Mouse (Mus musculus): ENCODE results near the gene Actl6b. TPM values are rescaled to one million over a fixed set of nuclear protein-coding genes. Genes with fewer than 3 reads are reported as not detected.

Actl6b gene
- polyA plus RNA-seq, 1 experiment from 2014 or later, result 5.2 TPM

Small RNAs within 50 kb of the gene (microRNA-seq; reads per million reads assigned to microRNA genes)
- 1.3 reads per million for gene Mir6418 (ENCODE audit: borderline number of aligned reads)

Other genes with a start within 250 kb of the Actl6b start
- gene Srrt, start 245.8 kb upstream of the Actl6b start, polyA plus RNA-seq (2014; fragmentation: Nextera tagmentation; extraction: Ambion mirVana), result 101 and 105 TPM in 2 replicates
- 72.3 and 88.9 TPM in 2 replicates for gene Trip6, start 239.1 kb upstream of the Actl6b start, polyA plus RNA-seq (2014; fragmentation: Nextera tagmentation; extraction: Ambion mirVana)
- gene Slc12a9, start 219.9 kb upstream of the Actl6b start, polyA plus RNA-seq (2014; fragmentation: Nextera tagmentation; extraction: Ambion mirVana), result 8.6 and 8.8 TPM in 2 replicates
- gene Ephb4, start 203.4 kb upstream of the Actl6b start, polyA plus RNA-seq (2014; fragmentation: Nextera tagmentation; extraction: Ambion mirVana), result 57.7 and 68.1 TPM in 2 replicates
- gene Zan, start 76.5 kb upstream of the Actl6b start, polyA plus RNA-seq (2014; fragmentation: Nextera tagmentation; extraction: Ambion mirVana), result 0.21 and 0.26 TPM in 2 replicates
- 49.8 and 52.0 TPM in 2 replicates for gene Pop7, start 51.0 kb upstream of the Actl6b start, polyA plus RNA-seq (2014; fragmentation: Nextera tagmentation; extraction: Ambion mirVana)
- gene Gigyf1, start 35.0 kb upstream of the Actl6b start, polyA plus RNA-seq (2014; fragmentation: Nextera tagmentation; extraction: Ambion mirVana), result 8.9 and 9.4 TPM in 2 replicates
- 0.30 TPM in 1 of 2 replicates, not detected in the other for gene Epo, start 20.3 kb upstream of the Actl6b start, polyA plus RNA-seq (2014; fragmentation: Nextera tagmentation; extraction: Ambion mirVana)
- 430 and 472 TPM in 2 replicates for gene Gnb2, start 20.0 kb upstream of the Actl6b start, polyA plus RNA-seq (2014; fragmentation: Nextera tagmentation; extraction: Ambion mirVana)
- gene Tfr2, start 16.3 kb downstream of the Actl6b start, polyA plus RNA-seq (2014; fragmentation: Nextera tagmentation; extraction: Ambion mirVana), result 1.1 and 1.3 TPM in 2 replicates
- 43.0 and 45.6 TPM in 2 replicates for gene Mospd3, start 47.5 kb downstream of the Actl6b start, polyA plus RNA-seq (2014; fragmentation: Nextera tagmentation; extraction: Ambion mirVana)
- 242 and 292 TPM in 2 replicates for gene Pcolce, start 60.3 kb downstream of the Actl6b start, polyA plus RNA-seq (2014; fragmentation: Nextera tagmentation; extraction: Ambion mirVana)
- 0.10 and 0.25 TPM in 2 replicates for gene Fbxo24, start 75.5 kb downstream of the Actl6b start, polyA plus RNA-seq (2014; fragmentation: Nextera tagmentation; extraction: Ambion mirVana)
- 36.5 and 40.1 TPM in 2 replicates for gene Lrch4, start 75.6 kb downstream of the Actl6b start, polyA plus RNA-seq (2014; fragmentation: Nextera tagmentation; extraction: Ambion mirVana)
- 6.4 and 6.6 TPM in 2 replicates for gene Gm20605, start 75.7 kb downstream of the Actl6b start, polyA plus RNA-seq (2014; fragmentation: Nextera tagmentation; extraction: Ambion mirVana)
- 6.3 and 7.2 TPM in 2 replicates for gene Sap25, start 87.8 kb downstream of the Actl6b start, polyA plus RNA-seq (2014; fragmentation: Nextera tagmentation; extraction: Ambion mirVana)
- 0.14 and 0.21 TPM in 2 replicates for gene Irs3, start 92.2 kb downstream of the Actl6b start, polyA plus RNA-seq (2014; fragmentation: Nextera tagmentation; extraction: Ambion mirVana)
- gene Agfg2, start 131.2 kb downstream of the Actl6b start, polyA plus RNA-seq (2014; fragmentation: Nextera tagmentation; extraction: Ambion mirVana), result 10.2 and 10.4 TPM in 2 replicates
- 1.5 TPM in 2 replicates for gene Nyap1, start 188.1 kb downstream of the Actl6b start, polyA plus RNA-seq (2014; fragmentation: Nextera tagmentation; extraction: Ambion mirVana)
- gene Tsc22d4, start 192.2 kb downstream of the Actl6b start, polyA plus RNA-seq (2014; fragmentation: Nextera tagmentation; extraction: Ambion mirVana), result 134 and 141 TPM in 2 replicates
- 31.3 and 39.5 TPM in 2 replicates for gene Ppp1r35, start 225.3 kb downstream of the Actl6b start, polyA plus RNA-seq (2014; fragmentation: Nextera tagmentation; extraction: Ambion mirVana)
- gene Mepce, start 234.1 kb downstream of the Actl6b start, polyA plus RNA-seq (2014; fragmentation: Nextera tagmentation; extraction: Ambion mirVana), result 12.2 and 15.2 TPM in 2 replicates
- gene Zcwpw1, start 234.3 kb downstream of the Actl6b start, polyA plus RNA-seq (2014; fragmentation: Nextera tagmentation; extraction: Ambion mirVana), result 16.5 and 18.8 TPM in 2 replicates